Mouse (Mus musculus) kidney, postnatal 4 days (tissue): Measurements from ENCODE around the gene Isg20l2.
"Not testable (repeated sequence)": the region's sequence is repeated elsewhere in the genome, so short reads cannot be mapped to it uniquely, and the experiment has no call there.

ENCODE experiments used
- DNase-seq, 2 experiments: peaks; one replicate each; pipeline ENCODE4 v3.0.0; 2021; ENCODE audit warnings: mixed read lengths in 2 of 2

Gene Isg20l2

GRCm38 (mm10) chr3:87930078-87930795 lies at the start of gene Isg20l2, which contains the start of gene Rrnad1:
Isg20l2 (plus strand) TSS chr3:87930314.
Rrnad1 (minus strand) TSS chr3:87930717.
- peak; percentile 98 to 99 for DNase-seq

DNA sequence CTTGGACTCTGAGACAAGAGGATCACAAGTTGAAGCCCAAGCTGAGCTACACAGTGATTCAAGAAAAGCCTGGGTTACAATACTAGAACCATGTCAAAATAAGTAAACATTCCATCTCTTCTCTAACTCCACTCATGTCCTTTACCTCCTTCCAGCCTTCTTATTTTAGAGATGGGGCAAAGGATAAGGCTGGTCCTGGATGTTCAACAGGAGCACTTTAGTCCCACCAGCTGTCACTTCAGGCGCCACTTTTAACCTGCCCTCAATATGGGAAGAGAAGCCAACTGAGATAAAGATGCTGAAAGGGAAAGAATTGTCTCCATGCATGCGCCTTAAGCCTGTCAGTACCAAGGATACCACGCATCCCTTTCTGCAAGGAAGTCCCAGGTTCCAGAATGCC lies 45.8 kb upstream of the Isg20l2 start:
- no peak for DNase-seq

DNA sequence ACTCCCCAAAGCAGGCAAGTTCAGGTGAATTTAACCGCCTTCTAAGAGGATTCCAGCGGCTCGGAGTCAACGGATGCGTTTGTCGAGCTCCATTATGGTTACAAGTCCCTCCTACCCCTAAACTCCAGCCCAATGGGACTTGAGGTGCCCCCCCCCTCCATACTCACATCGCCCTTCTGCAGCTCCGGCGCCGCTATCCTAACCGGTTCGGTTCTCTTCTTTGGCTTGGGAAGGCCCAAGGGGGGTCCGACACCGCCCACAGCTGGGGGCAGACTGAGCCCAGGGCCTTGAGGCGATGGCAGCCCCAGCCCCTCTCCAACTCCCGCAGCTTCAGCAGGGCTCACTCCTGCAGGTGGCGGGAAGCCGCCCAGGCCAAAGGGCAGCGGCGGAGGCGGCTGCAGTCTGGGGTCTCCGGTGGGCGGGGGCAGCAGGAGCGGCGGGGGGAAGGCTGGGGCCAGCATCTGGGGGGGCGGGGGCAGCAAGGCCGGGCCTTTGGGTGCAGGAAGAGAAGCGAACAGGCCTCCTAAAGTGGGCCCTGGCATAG lies 45.3 kb upstream of the Isg20l2 start:
- peak; percentile 59 to 74 for DNase-seq

DNA sequence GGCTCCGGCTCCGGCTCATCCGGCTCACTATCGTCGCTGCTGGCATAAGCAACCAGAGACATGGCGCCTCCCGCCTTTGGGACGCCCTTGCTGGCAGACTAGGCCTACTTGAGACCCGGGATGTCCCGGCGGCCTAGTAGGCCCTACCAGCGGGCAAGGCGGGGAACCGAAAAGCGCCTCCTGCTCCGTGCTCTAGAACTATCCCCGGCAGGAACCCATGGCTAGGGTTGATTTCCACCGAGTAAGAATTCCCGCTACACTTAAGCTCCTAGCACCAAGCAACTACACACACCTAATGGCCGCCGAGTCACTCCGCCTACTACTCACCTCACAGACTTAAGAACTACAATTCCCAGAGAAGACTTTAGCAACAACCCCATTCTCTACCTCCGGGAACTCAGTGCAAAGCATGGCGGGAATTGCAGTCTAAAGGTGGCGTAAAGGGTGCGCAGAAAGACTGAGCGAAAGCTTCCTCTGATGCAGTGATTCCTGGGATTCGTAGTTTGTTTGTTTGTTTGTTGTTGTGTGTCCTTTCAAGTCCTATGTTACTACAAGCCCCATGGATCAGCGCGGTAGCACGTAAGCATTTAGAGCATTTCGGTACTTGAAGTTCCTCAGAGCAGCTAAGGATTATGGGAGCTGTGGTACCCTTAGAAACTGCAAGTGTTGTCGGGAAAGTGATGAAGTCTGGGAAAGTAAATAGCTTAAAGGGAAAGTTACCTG lies 44.7 kb upstream of the Isg20l2 start, which contains the start of gene Prcc:
TSS of gene Prcc (minus strand) at position 328 of the 723 bp plus-strand sequence.
- DNase-seq: peak; percentile 88 to 93

- DNase-seq: peak; percentile 53 to 61
These were observed 44.1 kb upstream of the Isg20l2 start for GRCm38 (mm10) chr3:87886004-87886365.

DNA sequence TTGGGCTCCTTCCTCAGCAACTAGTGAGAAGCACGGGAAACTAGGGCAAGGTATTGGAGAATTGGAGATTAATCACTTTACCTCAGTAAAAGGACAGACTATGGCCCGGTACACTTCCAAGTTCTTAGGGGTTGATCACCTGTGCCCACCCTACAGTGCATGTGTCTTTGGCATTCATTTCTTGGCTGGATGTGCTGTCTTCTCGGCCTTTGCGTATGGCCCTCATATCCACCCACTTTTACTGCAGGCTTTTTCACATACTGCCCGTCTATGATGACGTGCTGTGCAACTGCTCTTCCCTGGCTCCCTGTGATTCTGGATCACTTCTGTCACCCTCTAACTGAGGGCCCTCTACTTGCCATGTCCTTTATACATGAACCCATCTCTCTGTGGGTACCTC lies 43.7 kb upstream of the Isg20l2 start:
- DNase-seq: no peak

DNA sequence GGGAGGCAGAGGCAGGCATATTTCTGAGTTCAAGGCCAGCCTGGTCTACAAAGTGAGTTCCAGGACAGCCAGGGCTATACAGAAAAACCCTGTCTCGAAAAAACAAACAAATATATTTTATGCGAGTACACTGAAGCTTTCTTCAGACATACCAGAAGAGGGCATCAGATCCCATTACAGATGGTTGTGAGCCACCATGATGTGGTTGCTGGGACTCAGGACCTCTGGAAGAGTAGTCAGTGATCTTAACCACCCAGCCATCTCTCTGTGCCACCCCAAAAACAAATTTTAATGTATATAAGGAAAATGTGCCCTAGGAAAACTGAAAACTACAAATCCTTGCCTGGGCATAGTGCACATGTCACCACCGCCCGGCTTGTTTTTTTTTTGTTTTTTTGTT lies 42.7 kb upstream of the Isg20l2 start:
- not testable (repeated sequence) for DNase-seq

DNA sequence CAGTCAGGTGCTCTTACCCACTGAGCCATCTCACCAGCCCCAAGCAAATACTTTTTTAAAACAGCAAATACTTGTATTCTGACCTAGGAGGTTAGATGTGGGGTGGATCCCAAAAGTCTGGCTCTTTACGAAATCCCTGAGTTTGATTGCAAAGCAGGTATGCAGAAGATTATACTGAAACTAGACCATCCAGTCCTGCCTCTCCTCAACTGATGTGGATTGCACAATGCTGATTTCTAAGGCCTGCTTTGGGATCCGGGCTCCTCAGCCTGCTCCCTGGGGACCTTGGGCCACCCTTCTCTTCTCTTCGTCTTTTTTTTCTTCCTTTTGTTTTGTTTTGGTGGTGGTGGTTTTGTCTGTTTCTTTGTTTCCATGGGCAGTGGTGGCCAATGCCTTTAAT lies 38.6 kb upstream of the Isg20l2 start:
- DNase-seq: no peak

GRCm38 (mm10) chr3:87893367-87893905 lies 36.7 kb upstream of the Isg20l2 start:
- no peak for DNase-seq

DNA sequence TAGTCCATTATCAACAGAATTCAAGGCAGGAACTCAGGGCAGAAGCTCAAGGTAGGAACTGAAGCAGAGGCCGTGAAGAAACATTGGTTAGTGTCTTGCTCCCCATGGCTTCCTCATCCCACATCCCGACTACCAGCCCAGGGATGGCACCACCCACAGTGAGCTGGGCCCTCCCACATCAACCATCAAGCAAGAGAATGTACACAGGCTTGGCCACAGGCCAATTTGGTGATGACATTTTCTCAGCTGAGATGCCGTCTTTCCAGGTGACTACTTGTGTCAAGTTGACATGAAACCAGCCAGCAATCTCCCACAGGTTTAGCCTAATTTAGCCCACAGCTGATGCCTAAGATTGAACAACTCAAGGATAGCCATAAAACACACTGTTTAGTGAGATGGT lies 30.8 kb upstream of the Isg20l2 start:
- DNase-seq: no peak

GRCm38 (mm10) chr3:87899776-87900175 lies 30.3 kb upstream of the Isg20l2 start:
- no peak for DNase-seq

GRCm38 (mm10) chr3:87901036-87901624 lies 29.0 kb upstream of the Isg20l2 start:
- DNase-seq: no peak

GRCm38 (mm10) chr3:87901959-87902358 lies 28.2 kb upstream of the Isg20l2 start:
- not testable (repeated sequence) for DNase-seq

- DNase-seq: no peak
These were observed 26.3 kb upstream of the Isg20l2 start for GRCm38 (mm10) chr3:87903821-87904220.

- peak; percentile 93 to 97 for DNase-seq
These were observed 24.1 kb upstream of the Isg20l2 start, which contains the start of gene Hdgf for GRCm38 (mm10) chr3:87905880-87906485. Hdgf (plus strand) TSS chr3:87906321.

GRCm38 (mm10) chr3:87906601-87906980 lies 23.5 kb upstream of the Isg20l2 start:
- DNase-seq: peak; percentile 61 to 72

GRCm38 (mm10) chr3:87906981-87907857 lies 22.9 kb upstream of the Isg20l2 start:
- peak; percentile 56 to 68 for DNase-seq

DNA sequence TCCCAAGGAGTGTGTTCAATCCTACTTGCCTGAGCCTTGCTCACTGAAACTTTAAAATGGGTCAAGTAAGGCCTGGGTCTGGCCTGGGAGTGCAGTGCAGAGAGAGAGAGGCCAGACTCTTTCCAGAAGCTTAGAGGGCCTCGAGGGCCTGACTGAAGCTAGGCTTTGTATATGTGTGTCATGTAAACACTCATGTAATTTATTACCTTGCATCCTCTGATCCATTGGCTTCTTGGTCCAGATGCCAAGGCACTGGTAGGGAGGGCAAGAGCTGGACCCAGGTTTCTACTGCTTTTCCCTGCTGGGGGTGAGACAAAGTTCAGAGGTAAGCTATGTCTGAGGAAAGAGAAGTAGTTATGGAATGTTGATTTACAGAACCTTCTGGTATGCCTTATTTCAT lies 22.2 kb upstream of the Isg20l2 start:
- DNase-seq: peak in 1 of 2 experiments; percentile 31

DNA sequence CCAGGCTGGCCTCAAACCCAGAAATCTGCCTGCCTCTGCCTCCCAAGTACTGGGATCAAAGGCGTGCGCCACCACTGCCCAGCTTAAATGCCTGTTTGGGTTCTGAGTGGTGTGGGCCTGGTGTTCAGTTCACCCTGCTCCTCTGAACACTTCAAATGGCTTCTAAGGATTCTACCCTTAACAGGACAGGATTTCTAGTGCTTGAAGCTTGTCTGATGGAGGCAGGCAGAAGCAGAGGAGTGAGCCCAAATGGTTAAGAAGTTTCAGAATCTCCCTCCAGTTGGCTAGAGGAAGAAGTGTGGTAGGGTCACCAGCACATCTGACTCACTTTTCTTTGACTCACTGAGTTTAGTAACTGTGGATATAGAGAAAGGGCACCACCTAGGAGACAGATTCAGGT lies 20.7 kb upstream of the Isg20l2 start:
- no peak for DNase-seq

DNA sequence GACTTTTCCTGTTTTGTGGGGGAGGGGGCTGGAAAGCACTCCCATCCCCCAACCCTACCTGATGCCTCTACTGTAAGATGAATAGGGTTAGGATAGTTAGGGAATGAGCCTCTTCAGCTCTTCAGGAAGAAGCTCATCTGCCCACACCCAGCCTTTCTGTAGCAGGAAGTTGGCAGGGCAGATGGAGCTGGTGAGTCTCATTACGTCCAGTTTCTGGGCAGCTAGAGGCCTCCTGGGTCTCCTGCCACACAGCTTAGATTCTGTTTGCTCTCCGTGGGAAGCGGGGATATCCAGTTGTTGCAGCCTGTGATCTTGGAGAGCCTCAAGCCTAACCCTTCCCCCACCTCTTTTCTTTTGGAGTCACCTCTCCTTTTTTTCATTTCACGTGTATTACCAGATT lies 20.2 kb upstream of the Isg20l2 start:
- peak in 1 of 2 experiments; percentile 37 for DNase-seq

GRCm38 (mm10) chr3:87910573-87911141 lies 19.5 kb upstream of the Isg20l2 start:
- peak; percentile 95 to 97 for DNase-seq
